Mouse (Mus musculus) adrenal gland, adult 2 months (tissue): ENCODE measurements at regions not wholly inside any gene's neighbourhood (a gene's known extent, or its start where the extent isn't known, plus 50 kb on each side); places are given as distances from the start of the nearest gene placed in this dataset.

Source experiments
- DNase-seq: peaks from one replicate; pipeline ENCODE4 v3.0.0; 2021

DNA sequence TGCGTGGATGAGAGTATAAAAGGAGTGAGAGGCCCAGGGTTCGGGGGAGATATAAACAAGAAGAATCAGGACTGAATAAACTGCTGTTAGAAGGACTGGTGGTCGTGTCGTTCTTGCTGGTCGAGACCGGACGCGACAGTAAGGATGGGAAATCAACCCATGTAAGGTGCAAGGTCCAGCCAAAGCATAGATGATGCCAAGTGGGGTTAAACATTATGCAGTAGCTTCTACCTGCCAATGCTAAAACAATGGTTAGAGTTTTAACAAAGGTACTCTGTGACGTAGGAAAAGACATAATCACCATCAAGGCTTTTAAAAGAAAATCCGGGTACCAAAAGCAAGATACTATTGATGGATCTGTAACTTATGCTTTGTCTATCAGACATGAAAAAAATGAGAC, 58.4 kb upstream of the Tmc1 start:
- DNase-seq, result no peak

DNA sequence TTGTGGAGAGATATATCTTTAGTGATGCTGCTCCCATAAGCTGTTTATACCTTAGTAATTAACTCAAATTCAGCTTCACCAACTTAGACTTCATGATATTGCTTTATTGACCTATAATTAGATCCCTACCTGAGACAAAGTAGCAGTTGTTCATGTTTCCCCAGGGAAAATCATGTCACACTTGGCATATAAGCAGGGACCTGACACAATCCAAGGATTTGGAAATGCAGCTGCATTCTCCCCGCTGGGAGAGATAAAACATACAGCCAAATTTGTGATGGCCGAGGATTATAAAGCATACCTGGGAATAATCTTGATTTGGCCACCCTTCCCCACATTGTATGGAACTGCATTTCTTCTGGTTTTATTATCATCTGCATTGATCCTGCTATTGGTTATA, 55.6 kb upstream of the Tmc1 start:
- no peak for DNase-seq

DNA sequence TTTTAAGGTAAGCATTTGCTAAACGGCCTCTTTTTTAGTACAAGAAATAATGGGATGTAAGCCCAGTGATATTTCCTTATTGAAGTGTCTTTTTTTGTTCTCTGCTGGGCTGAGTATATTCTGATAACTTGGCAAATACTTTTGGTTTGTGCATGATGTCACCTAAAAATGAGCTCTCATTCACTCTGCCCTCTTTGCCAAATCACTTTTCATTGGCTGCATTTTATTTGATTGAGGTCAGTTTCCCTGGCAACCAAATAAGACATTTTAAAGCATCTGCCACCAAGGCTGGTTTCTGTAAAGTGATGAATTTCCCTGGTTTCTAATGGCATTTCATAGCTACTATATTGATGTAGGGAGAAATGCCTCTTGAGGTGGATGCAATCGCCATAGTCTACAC, 50.4 kb upstream of the Tmc1 start:
- no peak for DNase-seq
